Mouse (Mus musculus): ENCODE data around the gene Fam206a. TPM values are rescaled to one million over a fixed set of nuclear protein-coding genes. Genes with fewer than 3 reads are reported as not detected.

The Fam206a gene
- 3.9 and 4.8 TPM in 2 replicates for polyA plus RNA-seq (2015; fragmentation: Nextera tagmentation; extraction: Ambion mirVana)

DNA sequence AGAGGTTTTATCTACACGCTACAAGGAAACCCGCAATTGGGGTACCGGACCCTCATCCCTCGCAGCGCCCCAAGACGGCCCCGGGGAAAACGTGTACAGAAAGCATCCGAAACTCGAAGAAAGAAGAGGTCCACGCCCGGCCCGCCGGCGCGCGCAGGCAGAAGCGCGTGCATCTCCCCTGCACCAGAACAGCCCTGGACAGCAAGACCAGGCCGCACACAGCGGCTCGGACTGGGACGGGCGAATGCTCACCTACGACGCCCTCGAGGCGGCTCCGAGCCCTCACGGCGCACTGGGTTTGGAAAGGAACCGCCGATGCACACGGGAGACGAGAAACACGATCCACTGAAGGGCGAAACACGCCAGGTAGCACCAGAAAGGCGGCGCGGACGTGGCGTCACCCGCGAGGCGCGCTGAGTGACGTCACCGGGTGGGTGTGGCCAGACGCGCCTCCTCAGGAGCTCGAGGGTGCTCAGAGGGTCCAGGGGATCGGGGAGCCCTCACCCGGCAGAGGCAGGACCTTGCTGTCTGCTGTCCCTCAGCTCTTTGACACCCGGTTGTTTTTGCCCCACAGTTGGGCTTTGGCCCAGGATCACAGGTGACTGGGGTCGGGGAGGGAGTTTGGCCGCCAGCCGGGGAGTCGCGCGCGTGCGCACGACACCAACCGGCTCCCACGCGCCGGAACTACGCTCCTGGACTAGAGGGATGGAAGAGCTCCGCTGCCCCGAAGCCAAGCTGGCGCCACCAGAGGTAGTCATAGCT lies at the start of gene Fam206a, which contains the start of gene Elp1:
Gene Fam206a (plus strand): TSS at position 439 of the 762 bp plus-strand sequence.
Gene Elp1 (minus strand): TSS at position 425 of the 762 bp plus-strand sequence.

Other genes starting within 250 kb of the Fam206a start
- not detected in 2 replicates for gene Gm26657, start 62.3 kb upstream of the Fam206a start, polyA plus RNA-seq (2015; fragmentation: Nextera tagmentation; extraction: Ambion mirVana)
- gene Actl7b, start 60.9 kb upstream of the Fam206a start, polyA plus RNA-seq (2015; fragmentation: Nextera tagmentation; extraction: Ambion mirVana), result not detected in 2 replicates
- gene Actl7a, start 58.9 kb upstream of the Fam206a start, polyA plus RNA-seq (2015; fragmentation: Nextera tagmentation; extraction: Ambion mirVana), result not detected in 2 replicates
- 16.0 and 18.2 TPM in 2 replicates for gene Elp1, start within 50 bp of the Fam206a start, polyA plus RNA-seq (2015; fragmentation: Nextera tagmentation; extraction: Ambion mirVana)
- 13.7 and 13.9 TPM in 2 replicates for gene Ctnnal1, start 62.8 kb downstream of the Fam206a start, polyA plus RNA-seq (2015; fragmentation: Nextera tagmentation; extraction: Ambion mirVana)
- gene Tmem245, start 145.1 kb downstream of the Fam206a start, polyA plus RNA-seq (2015; fragmentation: Nextera tagmentation; extraction: Ambion mirVana), result 8.1 and 8.6 TPM in 2 replicates
- 0.10 and 0.19 TPM in 2 replicates for gene Frrs1l, start 188.0 kb downstream of the Fam206a start, polyA plus RNA-seq (2015; fragmentation: Nextera tagmentation; extraction: Ambion mirVana)

Measured in skeletal muscle tissue, postnatal 0 days (tissue).